Mouse (Mus musculus): ENCODE data around the gene Nrm.
A peak's percentile ranks its signal among the peaks of the same experiment; 100 is the strongest.

Gene Nrm

DNA sequence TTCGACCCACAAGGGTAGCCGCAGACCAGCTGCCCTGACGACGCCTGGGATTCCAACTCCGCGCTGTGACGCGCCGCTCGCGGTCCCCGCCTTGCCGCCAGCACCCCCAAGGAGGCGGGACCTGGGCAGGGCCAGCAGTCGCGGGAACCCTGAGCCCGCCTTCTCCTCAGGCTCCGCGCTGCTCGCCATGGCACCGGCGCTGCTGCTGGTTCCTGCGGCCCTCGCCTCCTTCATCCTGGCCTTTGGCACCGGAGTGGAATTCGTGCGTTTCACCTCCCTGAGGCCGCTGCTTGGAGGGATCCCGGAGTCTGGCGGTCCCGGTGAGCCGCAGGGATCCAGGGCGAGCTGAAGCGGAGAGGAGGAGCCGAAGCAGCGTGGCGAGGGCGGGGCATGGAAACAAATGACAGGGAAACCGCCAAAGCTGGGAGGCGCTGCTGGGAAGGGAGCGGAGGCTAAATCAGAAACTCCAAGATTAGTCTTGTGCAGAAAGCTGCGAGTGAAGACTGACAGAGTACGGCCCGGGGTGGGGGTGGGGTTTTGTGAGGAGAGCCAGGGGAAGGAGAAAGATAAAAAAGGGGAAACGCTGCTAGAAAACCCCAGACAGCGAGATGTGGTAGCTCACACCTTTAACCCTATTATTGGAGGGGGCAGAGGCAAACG is at the start of gene Nrm:
Nrm (plus strand) TSS at position 121 of the 660 bp plus-strand sequence.
- peak; percentile 90 for DNase-seq

DNA sequence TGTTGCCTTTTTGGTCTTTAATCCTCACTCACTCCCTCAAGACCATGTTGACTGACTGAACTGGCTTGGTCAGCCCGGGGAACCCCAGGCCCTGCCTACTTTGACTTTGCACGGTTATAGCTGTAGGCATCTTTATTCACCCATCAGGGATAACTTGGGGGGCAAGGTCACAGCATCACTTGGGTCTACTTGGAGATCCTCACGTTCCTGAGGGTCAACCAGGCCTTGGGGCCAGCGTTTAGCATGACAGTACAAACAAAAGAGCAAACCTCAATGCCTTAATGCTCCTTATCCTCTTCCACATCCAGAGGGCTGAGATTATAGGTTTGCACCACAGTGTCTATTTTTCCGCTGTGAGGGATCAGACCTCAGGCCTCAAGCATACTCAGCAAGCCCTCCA is 48.8 kb upstream of the Nrm start:
- no peak for DNase-seq

DNA sequence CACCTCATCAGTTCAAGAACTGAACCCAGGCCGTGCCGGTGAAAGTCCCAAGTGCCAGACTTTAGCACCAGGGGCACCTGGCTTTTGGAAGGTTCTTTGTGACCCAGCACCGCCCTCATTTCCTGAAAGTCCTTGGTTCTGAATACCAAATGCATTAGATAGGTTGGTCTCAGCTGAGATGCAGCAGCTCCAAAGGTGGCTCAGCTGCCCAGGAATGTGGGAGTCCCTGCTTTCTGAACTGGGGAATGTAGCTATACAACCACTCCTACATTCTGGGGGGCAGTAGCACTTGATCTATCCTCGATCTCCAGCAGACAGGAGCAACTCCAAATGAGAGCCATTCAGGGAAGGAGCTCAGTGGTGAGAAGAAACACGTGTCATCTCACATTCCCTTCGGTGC is 48.4 kb upstream of the Nrm start:
- DNase-seq: no peak

DNA sequence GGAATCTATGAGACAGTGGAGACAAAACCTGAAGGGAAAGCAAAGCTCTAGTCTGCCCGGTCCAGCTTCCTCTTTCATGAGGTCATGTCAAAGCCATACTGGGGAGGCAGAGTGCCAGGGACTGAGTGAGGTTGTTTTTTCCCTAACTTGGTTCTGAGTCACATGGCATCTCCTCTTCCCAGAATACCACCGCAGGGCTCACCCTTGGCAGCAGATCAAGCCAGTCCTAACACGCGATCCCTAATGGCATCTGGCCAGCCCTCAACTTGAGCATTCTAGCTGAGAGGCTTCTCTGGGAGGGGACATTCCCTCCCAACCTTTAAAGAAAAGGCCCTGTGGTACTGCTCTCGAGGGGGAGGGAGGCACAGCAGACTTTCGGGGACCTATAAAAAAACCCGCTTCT is 47.9 kb upstream of the Nrm start:
- DNase-seq: no peak

DNA sequence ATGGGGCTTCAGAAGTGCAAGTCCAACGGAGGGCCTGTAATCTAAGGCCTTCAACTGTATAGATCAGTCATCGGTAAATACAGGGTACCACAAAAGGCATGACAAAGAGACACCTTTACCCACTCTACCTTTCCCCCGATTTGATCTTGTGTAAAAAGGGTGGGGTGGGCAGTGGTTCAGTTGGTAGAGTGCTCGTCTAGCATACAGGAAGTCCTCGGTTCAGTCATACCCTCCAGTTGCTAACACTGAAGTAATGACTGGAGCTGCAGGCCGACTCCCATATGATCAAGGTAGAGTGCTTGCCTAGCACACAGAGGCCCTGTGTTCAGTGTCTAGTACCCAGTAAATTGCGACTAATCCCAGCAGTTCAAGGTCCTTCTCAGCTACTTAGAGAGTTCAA is 47.5 kb upstream of the Nrm start:
- no peak for DNase-seq

- DNase-seq: no peak
Observed at GRCm38 (mm10) chr17:35814678-35815077, 46.4 kb upstream of the Nrm start.

DNA sequence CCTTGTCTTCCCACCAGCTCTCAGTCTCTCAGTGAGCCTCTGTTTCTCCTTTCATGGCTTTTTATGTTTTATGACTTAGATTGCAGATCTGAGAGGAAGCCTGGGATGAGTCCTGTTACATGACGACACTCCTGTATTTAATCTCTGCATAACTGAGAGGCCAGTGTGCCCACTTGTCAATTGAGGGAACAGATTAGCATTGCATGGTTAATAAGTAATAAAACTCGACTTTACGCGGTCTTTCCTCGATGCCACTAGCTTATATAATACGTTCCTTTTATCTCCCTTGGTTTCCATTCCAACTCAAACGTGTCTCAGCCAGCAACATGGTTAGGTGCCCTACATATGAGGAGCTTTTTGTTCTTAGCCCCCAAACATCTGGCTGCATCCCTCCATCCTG is 45.3 kb upstream of the Nrm start:
- DNase-seq: no peak

GRCm38 (mm10) chr17:35816686-35817085 is 44.4 kb upstream of the Nrm start:
- DNase-seq: no peak

- DNase-seq: no peak
Observed at GRCm38 (mm10) chr17:35817226-35817625, 43.9 kb upstream of the Nrm start.

DNA sequence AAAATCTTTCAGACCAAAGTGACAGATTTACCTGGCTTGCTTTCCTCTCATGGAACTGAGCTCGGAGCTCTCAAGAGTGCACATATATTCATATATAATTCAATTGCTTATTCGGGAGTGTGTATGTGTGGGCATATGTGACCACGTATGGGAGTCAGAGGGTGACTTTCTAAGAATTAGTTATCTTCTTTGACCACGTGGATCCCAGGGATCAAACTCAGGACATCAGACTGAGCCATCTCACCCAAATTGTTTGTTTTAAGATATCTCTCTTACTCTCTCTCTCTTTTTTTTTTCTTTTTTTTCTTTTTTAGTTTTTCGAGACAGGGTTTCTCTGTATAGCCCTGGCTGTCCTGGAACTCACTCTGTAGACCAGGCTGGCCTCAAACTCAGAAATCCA is 41.0 kb upstream of the Nrm start:
- DNase-seq: no peak

GRCm38 (mm10) chr17:35821439-35822430 is 39.4 kb upstream of the Nrm start, which contains the start of gene Ier3:
Gene Ier3, plus strand, starts transcription at chr17:35821684.
- DNase-seq: peak; percentile 52

DNA sequence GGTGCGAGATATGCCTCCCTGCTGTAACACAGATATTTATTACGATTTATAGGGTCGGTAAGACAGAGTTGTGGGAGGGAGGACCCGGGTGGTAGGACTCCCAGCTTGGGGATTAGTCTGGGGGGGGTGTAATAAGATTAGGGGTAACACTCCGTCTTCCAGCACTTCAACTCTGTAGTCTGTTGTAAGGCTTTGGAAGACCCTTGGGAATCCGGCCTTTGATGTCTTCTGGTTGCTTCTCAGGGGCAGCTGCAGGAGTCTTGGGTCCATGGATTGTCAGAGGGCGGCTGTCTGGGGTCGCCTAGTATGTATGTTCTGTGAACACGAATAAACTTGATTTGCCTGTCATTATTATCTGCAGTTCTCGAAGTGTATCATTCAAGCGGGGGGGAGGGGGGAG is 38.6 kb upstream of the Nrm start:
- DNase-seq: no peak

DNA sequence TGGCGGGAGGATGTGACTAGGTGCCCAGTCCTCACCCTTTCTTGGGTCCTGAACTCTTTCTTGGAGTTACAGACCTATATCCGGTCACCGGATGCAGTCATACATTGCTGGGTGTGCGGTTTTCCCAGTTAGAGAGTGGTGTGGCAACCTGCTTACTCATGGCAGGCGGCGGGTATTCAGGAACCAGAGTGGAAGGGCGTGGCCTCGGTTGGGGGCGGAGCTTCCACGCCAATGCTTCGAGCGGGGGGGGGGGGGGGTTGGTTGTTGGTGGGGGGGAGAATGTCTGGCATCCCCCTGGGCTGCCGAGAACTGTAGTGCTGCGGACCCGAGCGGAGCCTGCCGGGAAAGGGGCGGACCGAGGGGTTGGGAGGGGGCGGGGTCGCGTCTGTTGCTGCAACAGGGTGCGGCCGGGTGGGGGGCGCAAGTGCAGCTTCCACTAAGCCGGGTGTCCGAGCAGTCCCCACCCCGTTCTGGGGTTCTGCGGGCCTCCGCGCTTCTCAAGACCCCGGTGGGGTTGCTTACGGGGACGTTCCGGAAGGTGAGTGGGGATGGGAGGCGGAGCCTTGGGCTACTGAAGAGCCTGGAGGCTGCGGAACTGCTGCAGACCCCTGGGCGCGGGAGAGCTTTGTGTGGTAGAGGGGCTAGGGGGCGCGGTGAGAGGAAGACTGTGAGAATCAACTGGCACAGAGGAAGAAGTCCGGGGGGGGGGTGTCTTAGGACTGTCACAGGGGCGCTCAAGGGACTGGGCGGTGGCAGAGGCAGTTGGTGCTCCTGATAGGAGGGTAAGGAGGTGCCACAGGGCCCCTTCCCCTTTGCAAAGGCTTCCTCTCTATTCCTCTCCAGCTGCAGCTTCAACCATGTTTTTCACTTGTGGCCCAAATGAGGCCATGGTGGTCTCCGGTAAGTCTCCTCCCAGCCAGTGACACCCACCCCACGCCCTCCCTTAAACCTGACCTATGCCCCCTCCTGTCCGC is 37.9 kb upstream of the Nrm start, which contains the start of gene Flot1:
Flot1 (plus strand) TSS at position 267 of the 974 bp plus-strand sequence.
- DNase-seq: peak; percentile 69

GRCm38 (mm10) chr17:35824402-35824801 is 36.7 kb upstream of the Nrm start:
- DNase-seq: no peak

DNA sequence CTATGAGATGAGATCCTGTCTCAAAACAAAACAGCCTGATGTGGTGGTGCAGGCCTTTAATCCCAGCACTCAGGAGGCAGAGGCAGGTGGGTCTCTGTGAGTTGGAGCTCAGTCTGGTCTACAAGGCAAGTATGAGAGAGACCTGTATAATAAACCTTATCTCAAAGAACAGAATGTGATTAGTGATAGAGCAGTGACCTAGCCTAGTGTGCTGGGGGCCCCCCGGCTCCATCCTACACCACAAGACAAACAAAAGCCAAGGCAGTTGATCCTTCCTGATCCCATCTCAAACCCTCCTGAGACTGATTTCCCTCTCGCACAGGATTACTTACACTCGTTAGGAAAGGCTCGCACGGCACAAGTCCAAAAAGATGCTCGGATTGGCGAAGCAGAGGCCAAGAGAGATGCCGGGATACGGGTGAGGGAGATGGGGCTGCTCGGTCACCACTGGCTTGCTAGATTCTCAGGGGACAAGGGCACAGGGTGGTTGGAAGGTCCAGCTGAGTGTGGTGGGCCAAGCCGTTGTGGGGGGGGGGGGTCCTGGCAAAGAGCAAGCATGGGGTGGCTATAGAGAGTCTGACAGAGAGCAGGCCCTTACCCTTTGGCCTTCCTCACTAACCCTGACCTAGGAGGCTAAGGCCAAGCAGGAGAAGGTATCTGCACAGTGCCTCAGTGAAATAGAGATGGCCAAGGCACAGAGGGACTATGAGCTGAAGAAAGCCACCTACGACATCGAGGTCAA is 35.8 kb upstream of the Nrm start:
- no peak for DNase-seq

DNA sequence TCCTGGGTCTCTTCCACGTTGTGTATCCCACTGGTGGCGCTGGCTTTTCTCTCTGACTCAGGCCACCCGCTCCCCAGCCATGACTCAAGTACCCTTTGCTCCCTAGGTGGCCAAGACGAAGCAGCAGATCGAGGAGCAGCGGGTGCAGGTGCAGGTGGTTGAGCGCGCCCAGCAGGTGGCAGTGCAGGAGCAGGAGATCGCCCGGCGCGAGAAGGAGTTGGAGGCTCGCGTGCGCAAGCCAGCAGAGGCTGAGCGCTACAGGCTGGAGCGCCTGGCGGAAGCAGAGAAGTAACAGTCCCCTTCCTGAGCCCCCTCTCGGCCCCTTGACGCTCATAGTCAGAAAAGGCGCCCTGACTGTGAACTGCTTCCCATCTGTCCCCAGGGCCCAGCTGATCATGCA is 31.4 kb upstream of the Nrm start:
- DNase-seq: peak; percentile 79

DNA sequence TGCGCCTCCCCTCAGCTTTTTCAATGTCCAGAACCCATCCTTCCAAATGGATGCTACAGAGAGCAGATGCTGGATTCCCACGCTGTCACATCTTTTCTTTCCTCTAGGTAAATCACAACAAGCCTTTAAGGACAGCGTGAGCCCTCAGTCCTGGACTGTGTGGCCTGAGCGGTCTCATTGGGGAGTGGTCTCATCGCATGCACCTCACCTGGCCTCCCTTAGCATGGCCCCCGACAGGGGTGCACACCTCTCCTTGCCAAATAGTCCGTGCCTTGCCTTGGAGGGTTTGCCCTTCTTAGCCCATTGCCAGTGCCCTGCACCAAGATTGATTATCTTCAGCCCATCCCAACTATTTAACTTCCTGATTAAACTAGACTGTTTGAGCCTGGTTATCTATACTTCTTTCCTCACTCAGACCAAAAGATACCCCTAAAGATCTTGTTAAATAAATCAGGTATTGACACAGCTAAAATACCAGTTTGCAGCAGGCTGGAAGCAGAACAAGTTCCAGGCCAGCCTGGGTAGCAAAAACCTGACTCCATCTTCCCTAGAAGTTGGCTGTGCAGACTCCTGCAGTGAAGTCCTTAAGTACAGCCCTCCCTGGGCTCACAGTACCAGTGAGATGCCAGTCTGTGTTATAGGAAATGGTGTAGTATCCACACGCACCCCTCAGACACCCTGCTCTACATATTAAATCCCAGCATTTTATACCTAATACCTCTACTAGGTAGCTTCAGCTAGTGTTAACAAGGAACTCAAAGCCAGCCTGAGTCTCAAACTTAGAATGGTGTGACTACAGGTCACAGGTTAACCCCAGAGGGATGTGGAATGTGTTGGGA is 28.5 kb upstream of the Nrm start:
- DNase-seq: no peak

GRCm38 (mm10) chr17:35833239-35833751 is 27.8 kb upstream of the Nrm start:
- no peak for DNase-seq

- no peak for DNase-seq
Observed at GRCm38 (mm10) chr17:35833894-35834293, 27.2 kb upstream of the Nrm start.

DNA sequence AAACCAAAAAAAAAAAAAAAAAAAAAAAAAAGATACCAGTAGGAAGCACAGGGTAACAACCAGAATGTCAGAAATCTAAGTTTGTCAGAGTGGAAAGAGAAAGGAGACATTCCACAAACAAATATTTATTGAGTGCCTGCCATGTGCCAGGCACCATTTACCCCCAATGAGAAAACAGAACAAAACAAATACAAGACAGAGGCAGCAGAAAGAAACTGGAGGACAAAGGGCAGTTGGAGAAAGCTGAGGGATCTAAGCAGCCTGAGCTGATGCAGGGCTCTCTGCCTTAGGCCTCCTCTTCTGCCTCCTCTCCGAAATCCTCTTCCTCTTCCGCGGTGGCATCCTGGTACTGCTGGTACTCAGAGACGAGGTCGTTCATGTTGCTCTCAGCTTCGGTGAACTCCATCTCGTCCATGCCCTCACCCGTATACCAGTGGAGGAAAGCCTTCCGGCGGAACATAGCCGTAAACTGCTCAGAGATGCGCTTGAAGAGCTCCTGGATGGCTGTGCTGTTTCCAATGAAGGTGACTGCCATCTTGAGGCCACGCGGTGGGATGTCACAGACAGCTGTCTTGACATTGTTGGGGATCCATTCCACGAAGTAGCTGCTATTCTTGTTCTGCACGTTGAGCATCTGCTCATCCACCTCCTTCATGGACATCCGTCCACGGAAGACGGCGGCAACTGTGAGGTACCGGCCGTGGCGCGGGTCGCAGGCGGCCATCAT is 26.3 kb upstream of the Nrm start:
- peak; percentile 36 for DNase-seq

All from cerebellum, adult 8-10 months (tissue).